Mouse (Mus musculus): ENCODE results near the gene Stk11ip. TPM values are rescaled to one million over a fixed set of nuclear protein-coding genes. Genes with fewer than 3 reads are reported as not detected.
A peak's percentile ranks its signal among the peaks of the same experiment; 100 is the strongest.

The Stk11ip gene
- total and polyA plus RNA-seq, 3 experiments, result 7.3 to 19.8 (median 7.7) TPM

- no peaks in the 10 kb centered on the region for H3K4me1 ChIP-seq (ENCODE audit: control insufficient read depth, insufficient read depth, low read length)
- intact Hi-C loops (cut with DNase I), result no loop called here
- DNase-seq, result peak in 1 of 2 experiments; percentile 35
- no peaks in the 10 kb centered on the region for H3K36me3 ChIP-seq (ENCODE audit: control insufficient read depth, insufficient read depth, low read length)
- H3K4me3 ChIP-seq, result no peak overlapping the region
- no peak for TF ChIP-seq POLR2A (IDR thresholded peaks at IDR 0.05; ENCODE audit: insufficient read depth, low read depth, low read length)
- TF ChIP-seq EP300 (IDR thresholded peaks at IDR 0.05; ENCODE audit: insufficient read depth, low read depth, low read length), result no peak
- TF ChIP-seq CTCF (IDR thresholded peaks at IDR 0.05), result no peak
- H3K27me3 ChIP-seq (ENCODE audit: control insufficient read depth, insufficient read depth, low read length), result no peaks in the 10 kb centered on the region
- no peak overlapping the region for H3K9ac ChIP-seq (ENCODE audit: low read depth, low read length)
- H3K27ac ChIP-seq, result no peak overlapping the region
- no peaks in the 10 kb centered on the region for H3K79me2 ChIP-seq (replicated peaks; ENCODE audit: control insufficient read depth, insufficient read depth, low read length)
- WGBS, result 74% methylated on average over 7 of the region's 7 CpGs
Observed at GRCm38 (mm10) chr1:75524679-75525078, 3.4 kb downstream of the Stk11ip start.

DNA sequence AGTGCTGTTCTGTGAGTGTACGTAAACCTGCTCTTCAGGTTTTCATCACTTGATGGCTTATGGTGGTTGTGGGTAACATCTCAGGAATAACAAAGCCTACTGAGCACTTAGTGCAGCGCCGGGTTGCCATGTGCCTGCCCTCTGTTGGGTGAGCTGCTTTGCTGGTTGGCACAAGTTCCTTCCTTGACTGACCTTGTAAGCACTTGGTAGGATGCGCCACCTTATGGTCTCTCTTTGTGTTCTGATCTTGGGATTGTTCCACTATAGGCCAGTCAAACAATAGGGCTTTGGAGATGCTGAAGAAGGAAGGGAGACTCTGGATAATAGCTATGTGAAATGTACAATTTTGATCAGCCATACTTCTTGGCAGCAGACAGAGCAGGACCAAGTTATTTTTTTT is 9.2 kb downstream of the Stk11ip start:
- no peak overlapping the region for H3K27ac ChIP-seq

DNA sequence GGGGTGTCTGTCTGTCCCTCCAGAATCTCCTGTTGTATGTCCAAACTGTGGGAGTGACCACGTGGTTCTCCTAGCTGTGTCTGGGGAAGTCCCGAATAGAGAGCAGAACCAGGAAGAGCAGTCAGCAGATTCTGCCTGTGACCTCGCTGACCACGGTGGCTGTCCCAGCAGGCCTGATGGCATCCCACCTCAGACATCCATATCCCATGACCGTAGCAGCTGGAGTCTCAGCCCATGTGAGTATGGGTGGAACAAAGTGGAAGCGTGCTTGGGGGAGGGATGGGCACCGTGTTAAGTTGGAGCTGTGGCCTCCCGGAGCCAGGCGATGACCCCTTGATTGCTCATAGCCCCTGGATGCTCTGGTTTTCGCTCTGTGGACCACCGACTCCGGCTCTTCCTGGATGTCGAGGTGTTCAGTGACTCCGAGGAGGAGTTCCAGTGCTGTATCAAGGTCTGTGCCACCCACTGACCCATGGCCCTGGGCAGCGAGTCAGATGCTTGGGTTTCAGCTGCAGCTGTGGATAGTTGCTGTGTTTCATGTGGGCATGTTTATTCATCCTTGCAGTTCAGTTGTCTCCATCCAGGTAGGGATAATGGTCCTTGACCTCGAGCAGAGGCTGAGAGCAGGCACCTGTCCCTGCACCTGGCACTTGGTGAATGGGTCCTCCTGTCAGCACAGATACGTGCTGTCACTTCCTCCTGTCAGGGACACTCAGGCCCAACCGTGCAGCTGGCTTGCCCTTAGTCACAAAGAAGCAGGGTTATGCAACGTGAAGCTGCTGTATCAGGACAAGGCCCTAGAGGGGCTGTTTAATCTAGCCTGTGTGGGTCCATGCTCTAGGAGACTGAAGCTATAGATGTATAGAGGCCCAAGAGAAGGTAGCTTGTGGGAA is 11.2 kb downstream of the Stk11ip start:
- intact Hi-C loops (cut with DNase I), result no loop called here
- no peak for TF ChIP-seq POLR2A (IDR thresholded peaks at IDR 0.05; ENCODE audit: insufficient read depth, low read depth, low read length)
- no peak overlapping the region for H3K27ac ChIP-seq
- no peak for DNase-seq
- WGBS, result 87% methylated on average over 19 of the region's 19 CpGs
- no peaks in the 10 kb centered on the region for H3K4me1 ChIP-seq (ENCODE audit: control insufficient read depth, insufficient read depth, low read length)
- H3K79me2 ChIP-seq (replicated peaks; ENCODE audit: control insufficient read depth, insufficient read depth, low read length), result no peaks in the 10 kb centered on the region
- H3K36me3 ChIP-seq (ENCODE audit: control insufficient read depth, insufficient read depth, low read length), result no peaks in the 10 kb centered on the region
- no peak overlapping the region for H3K4me3 ChIP-seq
- no peaks in the 10 kb centered on the region for H3K27me3 ChIP-seq (ENCODE audit: control insufficient read depth, insufficient read depth, low read length)
- no peak overlapping the region for H3K9ac ChIP-seq (ENCODE audit: low read depth, low read length)

More for the DNA sequence above, 9.2 kb downstream of the Stk11ip start:
- Histone ChIP-seq H3K4me3 (no peak overlapping the region), H3K4me1 (ENCODE audit: control insufficient read depth, insufficient read depth, low read length) (no peaks in the 10 kb centered on the region), H3K79me2 (replicated peaks; ENCODE audit: control insufficient read depth, insufficient read depth, low read length) (no peaks in the 10 kb centered on the region), H3K27me3 (ENCODE audit: control insufficient read depth, insufficient read depth, low read length) (no peaks in the 10 kb centered on the region), H3K9ac (ENCODE audit: low read depth, low read length) (no peak overlapping the region), H3K36me3 (ENCODE audit: control insufficient read depth, insufficient read depth, low read length) (no peaks in the 10 kb centered on the region)
- no peak for DNase-seq
- 65% methylated on average over 4 of the region's 4 CpGs for WGBS
- intact Hi-C loops (cut with DNase I), result no loop called here
- TF ChIP-seq POLR2A (IDR thresholded peaks at IDR 0.05; ENCODE audit: insufficient read depth, low read depth, low read length) (no peak), CTCF (IDR thresholded peaks at IDR 0.05) (peak; percentile 16; the same call in 1 of the 2 replicates)

- no peak overlapping the region for H3K4me3 ChIP-seq
- no peak overlapping the region for H3K9ac ChIP-seq (ENCODE audit: low read depth, low read length)
- no peak for DNase-seq
- no peak overlapping the region for H3K27ac ChIP-seq
- TF ChIP-seq POLR2A (IDR thresholded peaks at IDR 0.05; ENCODE audit: insufficient read depth, low read depth, low read length) (no peak), CTCF (IDR thresholded peaks at IDR 0.05) (no peak), EP300 (IDR thresholded peaks at IDR 0.05; ENCODE audit: insufficient read depth, low read depth, low read length) (no peak)
- H3K4me1 ChIP-seq (ENCODE audit: control insufficient read depth, insufficient read depth, low read length), result no peaks in the 10 kb centered on the region; the same call in 1 of the 2 replicates
- no peaks in the 10 kb centered on the region for H3K36me3 ChIP-seq (ENCODE audit: control insufficient read depth, insufficient read depth, low read length)
- WGBS, result 87% methylated on average over 19 of the region's 19 CpGs
- intact Hi-C loops (cut with DNase I), result no loop called here
- H3K27me3 ChIP-seq (ENCODE audit: control insufficient read depth, insufficient read depth, low read length), result no peaks in the 10 kb centered on the region
- H3K79me2 ChIP-seq (replicated peaks; ENCODE audit: control insufficient read depth, insufficient read depth, low read length), result no peaks in the 10 kb centered on the region
Observed at GRCm38 (mm10) chr1:75533325-75534252, 12.3 kb downstream of the Stk11ip start.

DNA sequence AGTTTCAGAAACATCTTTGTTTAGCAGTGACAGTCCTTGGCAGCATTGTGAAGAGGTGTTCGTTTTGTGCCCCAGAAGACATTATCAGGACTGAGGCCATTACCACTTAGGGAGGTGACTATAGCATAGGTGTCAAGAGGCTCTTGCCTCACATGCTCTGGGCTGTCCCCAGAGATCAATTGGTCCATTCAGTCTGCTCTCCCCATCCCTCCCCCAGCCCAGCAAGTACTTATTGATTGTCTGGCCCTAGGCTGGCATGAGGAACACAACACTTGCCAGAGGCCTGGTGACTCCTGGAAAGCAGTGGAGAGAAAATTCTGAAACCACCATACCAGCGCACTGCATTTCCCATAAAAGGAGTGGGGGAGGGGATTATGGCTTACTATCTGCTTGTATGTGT is 16.3 kb downstream of the Stk11ip start:
- H3K27me3 ChIP-seq (ENCODE audit: control insufficient read depth, insufficient read depth, low read length), result no peaks in the 10 kb centered on the region
- H3K9ac ChIP-seq (ENCODE audit: low read depth, low read length), result no peak overlapping the region
- H3K4me3 ChIP-seq, result no peak overlapping the region
- peaks cover 1% of the 10 kb centered on the region; the same call in 1 of the 2 replicates for H3K4me1 ChIP-seq (ENCODE audit: control insufficient read depth, insufficient read depth, low read length)
- TF ChIP-seq CTCF (IDR thresholded peaks at IDR 0.05) (no peak), POLR2A (IDR thresholded peaks at IDR 0.05; ENCODE audit: insufficient read depth, low read depth, low read length) (no peak), EP300 (IDR thresholded peaks at IDR 0.05; ENCODE audit: insufficient read depth, low read depth, low read length) (no peak)
- intact Hi-C loops (cut with DNase I), result no loop called here
- no peak overlapping the region for H3K27ac ChIP-seq
- H3K79me2 ChIP-seq (replicated peaks; ENCODE audit: control insufficient read depth, insufficient read depth, low read length), result no peaks in the 10 kb centered on the region
- H3K36me3 ChIP-seq (ENCODE audit: control insufficient read depth, insufficient read depth, low read length), result no peaks in the 10 kb centered on the region
- no peak for DNase-seq
- 84% methylated on average over 2 of the region's 2 CpGs for WGBS
